Mouse (Mus musculus): ENCODE results near the gene Dram1. TPM values are rescaled to one million over a fixed set of nuclear protein-coding genes. Genes with fewer than 3 reads are reported as not detected.

Gene Dram1
- polyA plus RNA-seq (2012; rRNA removed; ENCODE audit: low replicate concordance): 104 and 118 TPM in 2 replicates

DNA sequence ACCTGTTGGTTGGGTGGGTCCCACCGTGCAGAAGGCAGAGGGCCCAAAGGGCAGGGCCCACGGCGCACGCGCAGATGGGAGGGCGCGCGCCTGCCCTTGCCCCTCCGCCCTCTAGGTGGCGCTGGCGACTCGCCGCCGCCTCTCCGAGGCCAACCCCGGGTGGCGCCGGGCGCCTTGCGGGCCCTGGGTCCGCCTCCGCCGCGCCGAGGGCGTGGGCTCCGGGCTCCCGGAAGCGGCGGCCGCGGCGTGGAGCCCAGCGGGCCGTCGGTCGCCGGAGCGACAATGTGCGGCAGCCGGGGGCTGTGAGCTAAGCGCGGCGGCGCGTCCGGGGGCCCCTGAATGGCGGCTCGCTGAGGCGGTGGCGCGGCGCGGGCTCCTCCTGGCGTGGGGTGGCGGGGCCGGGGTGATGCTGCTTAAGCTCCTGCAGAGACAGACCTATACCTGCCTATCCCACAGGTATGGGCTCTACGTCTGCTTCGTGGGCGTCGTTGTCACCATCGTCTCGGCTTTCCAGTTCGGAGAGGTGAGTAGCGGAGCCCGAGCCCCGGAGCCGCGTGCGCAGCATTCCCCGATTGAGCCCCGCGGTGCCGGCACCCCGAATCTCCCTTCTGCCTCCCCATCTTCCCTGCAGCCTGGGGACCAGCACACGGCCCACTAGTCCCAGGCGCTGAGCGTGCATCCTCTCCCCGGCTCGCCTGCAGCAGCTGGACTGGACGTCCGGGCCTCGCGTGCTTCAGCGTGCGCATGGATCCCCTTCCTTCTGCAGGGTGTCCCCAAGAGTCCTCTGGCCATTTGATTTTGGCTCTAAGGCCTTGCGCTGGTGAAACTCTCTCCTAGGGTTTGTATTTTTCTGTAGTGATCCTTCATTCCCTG, at the start of gene Dram1, which contains the start of gene Gnptab:
Gene Dram1, minus strand, starts transcription at position 68 of the 873 bp plus-strand sequence.
Gene Gnptab, plus strand, starts transcription at position 120 of the 873 bp plus-strand sequence.

Other genes with a start within 250 kb of the Dram1 start
- 0.17 and 0.32 TPM in 2 replicates for gene Parpbp, start 232.1 kb downstream of the Dram1 start, polyA plus RNA-seq (2012; rRNA removed; ENCODE audit: low replicate concordance)
- gene Nup37, start 232.1 kb downstream of the Dram1 start, polyA plus RNA-seq (2012; rRNA removed; ENCODE audit: low replicate concordance): 1.5 and 7.8 TPM in 2 replicates
- 9.9 and 22.2 TPM in 2 replicates for gene Washc3, start 178.0 kb downstream of the Dram1 start, polyA plus RNA-seq (2012; rRNA removed; ENCODE audit: low replicate concordance)
- 11.9 and 22.0 TPM in 2 replicates for gene Gnptab, start 52 bp upstream of the Dram1 start, polyA plus RNA-seq (2012; rRNA removed; ENCODE audit: low replicate concordance)
- gene Sycp3, start 80.5 kb upstream of the Dram1 start, polyA plus RNA-seq (2012; rRNA removed; ENCODE audit: low replicate concordance): not detected in 2 replicates
- 453 and 496 TPM in 2 replicates for gene Chpt1, start 125.0 kb upstream of the Dram1 start, polyA plus RNA-seq (2012; rRNA removed; ENCODE audit: low replicate concordance)
- 0.11 and 62.1 TPM in 2 replicates for gene Mybpc1, start 226.1 kb upstream of the Dram1 start, polyA plus RNA-seq (2012; rRNA removed; ENCODE audit: low replicate concordance)